Mouse (Mus musculus): Measurements from ENCODE around the gene Lrrc8d.

The Lrrc8d gene

GRCm38 (mm10) chr5:105699141-105700069 lies at the start of gene Lrrc8d:
Lrrc8d (plus strand) TSS chr5:105699969.
- DNase-seq (ENCODE audit: low spot score in 2 of 2), result peak; percentile 70 to 71

GRCm38 (mm10) chr5:105650728-105651479 lies 48.9 kb upstream of the Lrrc8d start:
- no peak for DNase-seq (ENCODE audit: low spot score in 2 of 2)

GRCm38 (mm10) chr5:105651561-105651991 lies 48.2 kb upstream of the Lrrc8d start:
- no peak for DNase-seq (ENCODE audit: low spot score in 2 of 2)

GRCm38 (mm10) chr5:105654237-105655063 lies 45.3 kb upstream of the Lrrc8d start:
- DNase-seq (ENCODE audit: low spot score in 2 of 2), result peak; percentile 75 to 88

- peak in 1 of 2 experiments; percentile 42 for DNase-seq (ENCODE audit: low spot score in 2 of 2)
Measured at GRCm38 (mm10) chr5:105655100-105655734, 44.6 kb upstream of the Lrrc8d start.

- no peak for DNase-seq (ENCODE audit: low spot score in 2 of 2)
Measured at GRCm38 (mm10) chr5:105661894-105662293, 37.9 kb upstream of the Lrrc8d start.

- DNase-seq (ENCODE audit: low spot score in 2 of 2), result no peak
Measured at GRCm38 (mm10) chr5:105666930-105667329, 32.8 kb upstream of the Lrrc8d start.

GRCm38 (mm10) chr5:105667411-105667810 lies 32.4 kb upstream of the Lrrc8d start:
- DNase-seq (ENCODE audit: low spot score in 2 of 2), result no peak

- DNase-seq (ENCODE audit: low spot score in 2 of 2), result no peak
Measured at GRCm38 (mm10) chr5:105669086-105669485, 30.7 kb upstream of the Lrrc8d start.

GRCm38 (mm10) chr5:105669508-105670353 lies 30.0 kb upstream of the Lrrc8d start:
- no peak for DNase-seq (ENCODE audit: low spot score in 2 of 2)

GRCm38 (mm10) chr5:105672332-105672731 lies 27.4 kb upstream of the Lrrc8d start:
- no peak for DNase-seq (ENCODE audit: low spot score in 2 of 2)

- DNase-seq (ENCODE audit: low spot score in 2 of 2), result no peak
Measured at GRCm38 (mm10) chr5:105675511-105675910, 24.3 kb upstream of the Lrrc8d start.

- no peak for DNase-seq (ENCODE audit: low spot score in 2 of 2)
Measured at GRCm38 (mm10) chr5:105677071-105677470, 22.7 kb upstream of the Lrrc8d start.

- no peak for DNase-seq (ENCODE audit: low spot score in 2 of 2)
Measured at GRCm38 (mm10) chr5:105678243-105678642, 21.5 kb upstream of the Lrrc8d start.

GRCm38 (mm10) chr5:105679261-105679660 lies 20.5 kb upstream of the Lrrc8d start:
- no peak for DNase-seq (ENCODE audit: low spot score in 2 of 2)

GRCm38 (mm10) chr5:105679921-105680843 lies 19.6 kb upstream of the Lrrc8d start:
- DNase-seq (ENCODE audit: low spot score in 2 of 2), result no peak

- no peak for DNase-seq (ENCODE audit: low spot score in 2 of 2)
Measured at GRCm38 (mm10) chr5:105682143-105682611, 17.6 kb upstream of the Lrrc8d start.

- no peak for DNase-seq (ENCODE audit: low spot score in 2 of 2)
Measured at GRCm38 (mm10) chr5:105683912-105684350, 15.8 kb upstream of the Lrrc8d start.

Data from thymus, postnatal 10 days (tissue).